Mouse (Mus musculus): ENCODE data around the gene Mfng.
A peak's percentile ranks its signal among the peaks of the same experiment; 100 is the strongest.

Mfng gene

DNA sequence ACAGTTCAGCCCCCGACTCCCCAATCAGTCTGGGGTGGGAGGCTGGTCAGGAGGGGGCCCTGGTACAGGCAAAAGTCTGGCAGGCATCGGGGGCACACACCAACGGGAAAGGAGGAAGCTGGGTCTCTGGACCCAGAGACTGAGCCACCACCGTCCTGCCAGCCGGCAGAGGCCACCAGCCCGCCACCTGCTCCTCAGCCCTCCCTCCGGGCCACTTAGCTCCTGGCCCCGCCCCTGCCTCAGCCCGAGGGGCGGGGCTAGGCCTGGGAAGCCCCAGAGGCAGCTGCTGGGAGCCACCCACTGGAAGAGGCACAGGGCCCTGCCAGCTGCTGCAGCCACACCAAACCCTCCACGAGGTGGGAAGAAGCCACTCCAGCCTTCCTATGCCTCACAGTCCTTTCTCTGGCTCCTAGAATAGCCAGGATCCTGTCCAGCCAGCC lies at the start of gene Mfng:
Gene Mfng, minus strand, starts transcription at position 186 of the 440 bp plus-strand sequence.
- DNase-seq (ENCODE audit: low spot score in 2 of 2) = peak; percentile 78 to 88

DNA sequence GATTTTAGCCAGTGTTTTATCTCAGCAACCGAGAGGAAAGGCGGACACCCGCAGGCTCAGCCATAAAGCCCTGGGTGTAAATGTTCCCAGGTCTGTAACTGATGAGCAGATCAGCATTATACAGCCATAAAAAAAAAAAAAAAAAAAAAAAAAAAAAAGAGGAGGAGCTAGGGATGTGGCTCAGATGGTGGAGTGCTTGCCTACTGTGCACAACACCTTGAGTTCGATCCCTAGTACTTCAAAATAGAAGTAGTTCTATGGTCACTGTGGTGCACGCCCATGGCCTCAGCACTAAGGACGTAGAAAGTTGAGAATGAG lies 42.8 kb upstream of the Mfng start:
- DNase-seq (ENCODE audit: low spot score in 2 of 2) = no peak

DNA sequence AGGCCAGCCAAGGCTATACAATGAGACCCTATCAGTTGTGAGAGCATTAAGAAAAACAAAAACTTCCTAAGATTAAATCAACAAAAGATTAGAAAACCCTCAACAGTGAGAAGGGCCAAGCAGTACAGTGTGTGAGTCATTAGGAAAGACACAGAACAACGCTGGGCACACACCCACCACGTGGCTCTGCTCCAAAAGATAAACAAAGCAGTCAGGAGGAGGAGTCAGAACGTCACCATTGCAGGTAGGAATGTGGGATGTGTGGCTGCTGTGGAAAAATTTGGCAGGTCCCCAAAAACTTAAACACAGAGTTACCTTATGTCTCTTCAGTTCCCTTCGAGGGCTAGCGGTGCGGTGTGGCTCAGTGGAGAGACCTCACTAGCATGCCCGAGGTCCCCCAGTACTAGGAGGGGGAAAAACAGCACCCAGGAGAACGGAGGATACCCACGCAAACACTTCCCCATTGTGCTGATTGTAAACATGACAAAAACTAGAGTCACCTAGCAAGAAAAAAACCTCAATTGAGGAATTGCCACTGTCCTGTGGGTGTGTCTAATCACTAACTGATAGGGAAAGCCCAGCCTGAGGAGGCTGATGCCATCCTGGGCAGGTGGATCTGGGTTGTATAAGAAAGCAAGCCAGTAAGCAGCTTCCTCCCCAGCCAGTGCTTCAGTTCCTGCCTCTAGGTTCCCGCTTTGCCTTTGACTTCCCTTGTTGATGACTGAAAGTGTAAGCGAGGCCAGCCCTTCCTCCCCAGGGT lies 42.2 kb upstream of the Mfng start:
- DNase-seq (ENCODE audit: low spot score in 2 of 2) = no peak

DNA sequence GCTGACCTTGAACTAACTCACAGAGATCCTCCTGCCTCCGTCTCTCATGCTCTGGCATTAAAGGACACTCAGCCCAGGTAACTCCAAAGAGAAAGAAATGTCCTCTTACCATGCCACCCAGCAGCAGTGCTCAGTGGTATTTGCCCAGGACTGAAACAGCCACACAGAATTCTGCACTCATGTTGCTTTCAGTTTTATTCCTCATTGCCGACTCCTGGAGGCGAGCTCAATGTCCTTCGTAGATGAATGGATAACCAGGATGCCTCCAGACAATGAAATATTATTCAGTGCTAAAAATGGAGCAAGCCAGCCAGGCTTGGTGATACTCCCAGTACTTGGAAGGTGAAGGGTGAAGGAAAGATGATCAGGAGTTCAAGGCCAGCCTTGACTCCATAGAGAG lies 40.3 kb upstream of the Mfng start:
- DNase-seq (ENCODE audit: low spot score in 2 of 2) = no peak

DNA sequence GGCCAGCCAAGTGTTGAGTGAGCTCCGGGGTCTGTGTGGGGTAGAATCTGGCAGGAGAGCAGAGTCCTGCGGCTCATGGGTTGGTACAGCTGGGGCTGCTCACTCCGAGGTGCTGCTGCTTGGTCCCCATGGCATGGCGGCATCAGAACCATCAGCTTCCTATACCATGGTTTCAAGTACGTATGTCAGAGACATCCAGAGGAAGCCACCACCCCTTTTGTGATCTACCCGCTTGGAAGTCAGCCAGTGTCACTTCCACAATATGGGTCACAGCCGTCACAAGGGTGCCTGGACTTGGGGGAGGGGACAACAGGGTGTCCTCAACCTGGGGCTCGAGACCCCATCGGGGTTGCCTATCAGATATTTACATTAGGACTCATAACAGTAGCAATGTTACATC lies 36.9 kb upstream of the Mfng start:
- DNase-seq (ENCODE audit: low spot score in 2 of 2) = no peak

DNA sequence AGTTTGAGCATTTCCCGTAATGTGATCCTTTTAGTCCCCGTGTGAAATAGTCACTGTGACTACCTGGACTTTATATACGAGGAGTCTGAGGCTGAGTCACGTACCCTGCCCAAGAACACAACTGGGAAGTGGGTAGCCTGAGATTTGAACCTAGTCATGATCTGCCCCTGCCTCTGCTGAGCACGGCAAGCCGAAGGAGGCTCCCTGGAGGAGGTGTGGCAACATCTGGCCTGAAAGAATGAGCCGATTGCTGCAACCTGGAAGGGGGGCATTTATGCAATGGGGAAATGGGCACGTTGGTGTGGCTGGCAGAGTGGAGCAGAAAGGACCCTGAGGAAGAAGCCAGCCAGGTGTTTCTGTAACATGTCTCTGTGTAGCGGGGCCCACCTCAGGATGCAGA lies 36.5 kb upstream of the Mfng start:
- no peak for DNase-seq (ENCODE audit: low spot score in 2 of 2)

DNA sequence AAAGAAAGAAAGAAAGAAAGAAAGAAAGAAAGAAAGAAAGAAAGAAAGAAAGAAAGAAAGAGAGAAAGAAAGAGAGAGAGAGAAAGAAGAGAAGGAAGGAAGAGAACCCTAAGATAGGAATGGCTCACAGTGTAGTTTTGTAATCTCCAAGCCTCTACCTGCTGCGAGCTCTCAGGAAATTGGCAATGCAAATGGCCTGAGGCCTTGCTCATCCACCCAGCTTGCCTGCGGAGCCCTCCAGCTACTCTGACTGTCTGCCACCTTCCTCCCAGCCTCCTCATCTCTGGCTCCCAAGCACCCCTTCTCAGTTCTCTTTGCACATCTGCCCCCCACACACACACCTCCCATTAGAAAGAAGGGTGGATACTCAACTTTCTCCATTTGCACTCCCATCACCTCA lies 35.7 kb upstream of the Mfng start:
- no peak for DNase-seq (ENCODE audit: low spot score in 2 of 2)

DNA sequence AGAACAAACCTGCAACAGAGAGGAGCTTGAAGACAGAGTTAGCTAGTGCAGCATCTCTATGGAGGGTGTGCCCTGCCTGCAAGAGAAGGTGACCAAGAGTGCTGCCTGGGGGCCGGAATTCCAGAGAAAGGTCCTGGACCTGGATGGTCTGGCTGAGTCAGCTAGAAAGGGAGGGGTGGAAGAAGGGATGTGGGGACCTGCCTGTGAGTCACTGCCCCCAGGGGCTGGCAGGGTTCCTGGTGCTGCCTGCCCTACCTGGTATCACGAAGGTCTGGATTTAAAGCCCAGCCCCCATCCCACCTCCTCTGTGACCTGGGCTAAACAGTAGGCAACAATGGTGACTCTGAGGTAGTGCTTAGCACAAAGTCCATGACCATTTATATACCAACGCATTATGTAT lies 33.9 kb upstream of the Mfng start:
- no peak for DNase-seq (ENCODE audit: low spot score in 2 of 2)

DNA sequence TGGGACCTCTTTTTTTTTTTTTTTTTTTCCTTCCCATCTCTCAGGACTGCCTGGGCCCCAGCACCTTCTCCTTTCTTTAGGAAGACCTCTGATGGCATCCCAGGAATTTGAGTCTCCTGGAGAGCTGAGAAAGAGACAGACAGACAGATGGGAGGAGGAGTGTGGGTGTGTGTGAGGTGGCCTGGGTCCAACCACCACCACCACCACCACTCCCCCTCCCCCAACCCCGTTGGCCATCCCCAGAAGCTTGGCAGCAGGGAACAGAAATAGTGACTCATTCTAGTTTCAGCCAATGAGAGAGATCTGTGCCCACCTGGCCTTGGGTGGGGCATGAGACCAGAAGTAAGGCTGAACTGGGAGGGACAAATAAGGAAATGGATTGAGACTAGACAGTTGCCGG lies 33.3 kb upstream of the Mfng start:
- DNase-seq (ENCODE audit: low spot score in 2 of 2) = no peak

DNA sequence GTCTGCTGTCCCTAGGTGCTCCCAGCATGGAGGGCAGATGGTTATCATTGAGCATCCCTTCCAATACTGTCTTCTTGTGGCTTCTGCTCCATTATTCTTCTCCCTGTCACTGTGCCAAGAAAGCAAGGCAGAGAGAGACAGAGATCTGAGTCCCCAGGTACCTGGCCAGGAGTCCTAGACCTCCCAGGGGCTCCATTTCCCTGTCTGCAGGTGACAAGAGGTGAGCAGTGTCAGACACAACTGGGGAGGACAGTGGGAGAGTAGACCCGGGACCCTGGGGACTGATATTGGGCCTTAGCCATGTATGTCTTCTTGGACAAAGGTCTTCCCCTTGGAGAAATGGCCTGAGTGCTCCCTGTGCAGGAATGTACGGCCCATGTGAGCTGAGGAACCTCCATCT lies 32.1 kb upstream of the Mfng start:
- DNase-seq (ENCODE audit: low spot score in 2 of 2) = no peak

DNA sequence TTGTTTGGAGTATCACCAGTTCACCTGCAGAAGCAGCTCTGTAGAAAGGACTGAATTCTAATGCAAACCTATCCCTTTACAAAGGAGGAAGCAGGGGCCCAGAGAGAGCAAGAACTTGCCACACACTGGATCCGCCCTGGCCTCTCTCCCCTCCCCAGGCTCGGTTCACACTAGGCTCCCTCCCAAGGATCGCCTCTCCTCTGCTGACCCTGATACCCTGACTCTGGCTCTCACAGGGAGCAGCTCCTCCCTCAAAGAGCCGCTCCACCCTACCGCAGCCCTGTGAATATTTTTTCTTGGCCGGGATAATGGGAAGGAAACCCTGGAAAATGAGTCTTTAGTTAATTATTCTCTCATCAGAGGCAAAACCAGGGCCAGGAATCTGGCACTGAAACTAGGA lies 31.1 kb upstream of the Mfng start:
- no peak for DNase-seq (ENCODE audit: low spot score in 2 of 2)

DNA sequence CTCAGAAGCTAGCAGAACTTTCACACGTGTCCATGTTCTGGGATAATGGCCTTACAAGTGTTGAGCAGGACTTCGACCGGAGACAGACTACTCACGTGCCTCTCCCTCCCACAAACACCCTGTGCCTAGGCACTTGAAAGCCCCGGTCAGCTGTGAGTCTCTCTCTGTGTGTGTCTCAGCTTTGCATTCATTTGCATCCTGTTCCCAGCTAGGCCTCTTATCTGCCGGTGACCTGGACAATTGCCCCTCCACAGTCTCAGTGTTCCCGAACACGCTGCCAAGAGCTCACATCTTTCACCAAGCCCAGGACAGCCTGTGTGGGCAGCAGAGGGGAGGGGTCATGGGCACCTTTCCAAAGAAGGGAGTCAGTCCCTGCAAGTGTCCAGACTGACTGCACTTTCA lies 30.2 kb upstream of the Mfng start:
- DNase-seq (ENCODE audit: low spot score in 2 of 2) = no peak

DNA sequence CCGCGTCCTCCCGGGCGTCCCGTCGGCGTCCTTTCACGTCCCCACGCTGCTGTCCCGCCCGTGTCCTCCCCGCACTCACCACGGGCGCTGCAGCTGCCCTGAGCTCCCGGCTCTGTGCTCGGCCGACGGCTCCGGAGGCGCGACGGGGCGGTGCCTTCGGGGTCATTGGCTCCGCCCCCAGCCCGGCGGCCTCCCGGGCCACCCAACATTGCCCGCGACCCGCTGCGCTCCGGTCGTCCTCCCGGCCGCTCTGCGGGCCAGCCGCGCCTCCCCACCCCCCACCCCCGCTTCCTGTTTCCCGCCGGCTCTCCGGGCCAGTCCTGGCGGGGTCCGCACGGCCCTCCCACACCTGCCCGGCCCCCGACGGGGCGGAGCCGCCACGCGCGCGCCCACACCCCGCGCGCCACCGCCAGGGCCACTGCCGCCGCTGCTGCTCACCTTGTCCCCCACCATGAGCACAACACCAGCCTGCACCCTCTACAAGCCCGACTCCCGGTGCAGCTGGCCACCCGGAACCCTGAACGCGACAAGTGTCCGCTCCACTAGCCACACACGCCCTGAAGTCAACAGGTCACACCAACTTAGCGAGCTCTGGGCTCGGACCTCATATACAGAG lies 29.6 kb upstream of the Mfng start, which contains the start of gene Card10:
Gene Card10, minus strand, starts transcription at position 267 of the 616 bp plus-strand sequence.
- peak; percentile 36 to 75 for DNase-seq (ENCODE audit: low spot score in 2 of 2)

DNA sequence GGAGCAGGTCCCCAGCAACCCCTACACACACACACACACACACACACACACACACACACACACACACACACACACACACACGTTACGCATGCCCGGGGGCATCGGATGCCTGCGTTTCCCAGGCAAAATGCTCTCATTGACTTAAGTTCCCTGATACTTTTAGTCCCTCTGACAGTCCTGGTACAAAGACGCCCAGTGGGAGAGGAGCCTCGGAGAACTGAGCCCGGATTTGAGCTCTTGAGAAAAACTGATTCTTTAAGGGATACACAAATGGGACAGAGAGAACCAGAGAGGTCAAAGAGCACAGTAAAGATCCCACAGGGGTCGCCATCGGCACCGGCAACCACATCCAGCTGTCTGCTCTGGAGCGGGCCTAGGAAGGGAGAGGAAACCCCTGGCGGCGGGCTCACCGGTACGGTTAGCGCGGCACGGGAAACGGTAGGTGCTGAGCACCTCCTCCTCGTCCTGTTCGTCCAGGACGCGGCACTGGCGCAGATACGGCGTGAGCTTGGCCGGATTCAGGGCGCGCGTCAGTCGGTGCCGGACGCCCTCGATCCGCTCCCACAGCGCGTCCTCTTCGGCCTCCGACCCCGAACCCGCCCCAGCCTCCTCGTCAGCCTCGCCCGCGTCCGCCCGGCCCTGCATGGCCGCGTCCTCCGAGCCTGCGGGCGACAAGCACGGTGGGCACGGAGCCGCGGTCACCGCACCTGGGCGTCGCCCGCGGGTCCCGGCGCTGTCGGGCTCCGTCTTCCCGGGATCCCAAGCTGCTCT lies 28.9 kb upstream of the Mfng start:
- DNase-seq (ENCODE audit: low spot score in 2 of 2) = no peak

DNA sequence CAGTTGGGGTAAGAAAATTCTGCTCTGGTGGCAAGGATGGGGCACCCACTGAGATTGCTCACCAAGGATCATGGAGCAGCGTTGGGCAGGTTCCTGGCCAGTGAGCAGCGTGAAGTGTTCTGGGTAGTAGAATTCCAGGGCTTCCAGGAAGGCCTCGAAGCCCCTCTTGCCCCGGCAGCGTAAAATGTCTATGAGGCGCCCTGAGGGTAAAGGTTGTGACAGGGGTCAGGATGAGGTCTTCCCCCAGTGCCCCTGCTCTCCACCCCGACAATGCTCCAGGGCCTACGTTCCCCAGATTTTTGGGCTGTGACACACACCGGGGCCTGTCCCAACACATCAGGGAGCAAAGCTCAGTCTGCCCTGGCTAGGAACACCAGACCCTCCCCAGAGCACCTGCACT lies 28.3 kb upstream of the Mfng start:
- no peak for DNase-seq (ENCODE audit: low spot score in 2 of 2)

DNA sequence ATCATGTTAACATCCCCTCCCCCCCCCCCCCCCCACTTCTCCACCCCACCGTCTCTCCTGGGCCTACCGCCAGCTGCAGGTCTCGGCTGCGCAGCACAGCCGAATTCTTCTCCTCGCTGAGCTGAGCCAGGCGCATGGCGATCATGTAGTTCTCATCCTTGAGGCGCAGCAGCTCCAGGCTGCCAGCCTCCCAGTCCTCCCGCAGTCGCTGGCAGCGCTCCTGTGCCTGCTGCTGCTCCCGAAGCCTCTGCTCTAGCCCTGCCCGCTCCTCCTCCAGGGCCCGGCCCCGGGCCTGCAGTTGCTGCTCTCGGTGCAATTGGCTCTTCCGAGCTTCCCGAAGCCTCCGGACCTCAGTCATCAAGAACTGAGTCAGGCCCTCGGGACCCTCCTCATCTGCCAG lies 25.8 kb upstream of the Mfng start:
- DNase-seq (ENCODE audit: low spot score in 2 of 2) = no peak

DNA sequence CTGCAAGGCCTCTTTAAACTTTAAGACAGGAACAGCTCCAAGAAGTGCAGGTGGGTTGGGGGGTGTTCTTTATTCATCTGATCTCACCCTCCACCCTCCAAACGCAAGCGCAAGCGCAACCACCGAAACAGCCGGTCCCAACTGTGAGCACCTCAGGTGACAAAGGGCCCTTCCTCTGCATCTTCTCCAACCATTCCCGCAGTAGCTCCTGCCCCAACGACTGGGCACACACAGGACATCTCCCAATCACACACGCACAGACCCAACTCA lies 23.7 kb upstream of the Mfng start:
- no peak for DNase-seq (ENCODE audit: low spot score in 2 of 2)

DNA sequence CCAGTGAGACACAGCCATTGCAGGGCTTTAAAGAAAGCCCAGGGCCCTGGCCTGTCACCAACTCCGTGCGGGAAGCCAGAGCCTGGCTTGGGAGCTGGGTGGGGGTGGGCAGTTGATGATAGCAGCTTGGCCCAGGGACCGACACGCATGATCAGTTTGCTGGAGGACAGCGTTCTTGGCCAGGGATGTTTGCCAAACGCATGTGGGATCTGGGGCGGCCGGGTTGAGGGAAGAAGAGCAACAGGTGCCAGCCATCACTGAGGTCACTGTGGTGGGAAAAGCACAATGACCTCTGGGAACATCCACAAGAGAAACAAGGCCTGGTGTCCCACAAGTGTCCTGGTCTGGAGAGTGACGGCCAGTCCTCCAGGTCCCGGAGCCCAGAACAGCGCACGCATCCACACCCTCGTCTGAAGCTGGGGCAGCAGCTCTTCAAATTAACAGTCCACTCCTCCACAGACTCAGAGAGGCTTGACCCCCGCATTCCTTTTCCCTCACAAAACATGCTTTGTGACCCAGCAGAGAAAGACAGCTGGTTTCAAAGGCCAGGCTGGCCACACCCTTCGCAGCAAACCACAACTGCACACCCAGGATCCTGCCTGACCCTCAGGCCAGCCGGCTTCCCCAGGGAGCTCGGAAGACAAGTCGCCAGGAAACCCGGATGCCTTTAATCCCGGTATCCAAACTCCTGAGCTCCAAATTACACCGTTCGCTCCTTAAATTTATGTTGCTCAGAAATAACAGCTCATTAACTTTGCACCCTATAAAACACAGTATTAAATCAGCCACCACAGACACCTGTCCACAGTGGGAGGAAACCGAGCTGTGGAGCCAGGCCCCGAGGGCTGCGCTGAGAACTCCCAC lies 23.2 kb upstream of the Mfng start:
- no peak for DNase-seq (ENCODE audit: low spot score in 2 of 2)

DNA sequence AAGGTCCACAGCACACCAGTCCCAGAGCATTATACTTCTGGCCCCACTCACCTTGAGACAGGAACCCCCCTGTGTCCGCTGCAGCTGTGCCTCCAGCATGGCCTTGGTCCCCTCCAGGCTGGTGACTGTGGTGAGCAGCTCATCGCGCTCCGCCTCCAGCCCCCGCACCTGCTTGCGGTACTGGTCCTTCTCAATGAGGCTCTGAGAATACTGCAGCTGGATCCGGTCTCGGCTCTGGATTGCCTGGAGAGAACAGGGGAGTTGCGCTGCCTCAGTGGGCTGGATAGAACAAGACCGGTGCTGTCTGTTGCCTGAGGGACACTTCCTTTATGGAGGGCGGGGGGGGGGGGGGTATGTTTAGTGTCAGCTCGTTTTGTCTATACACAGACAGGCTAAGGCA lies 17.7 kb upstream of the Mfng start:
- no peak for DNase-seq (ENCODE audit: low spot score in 2 of 2)

DNA sequence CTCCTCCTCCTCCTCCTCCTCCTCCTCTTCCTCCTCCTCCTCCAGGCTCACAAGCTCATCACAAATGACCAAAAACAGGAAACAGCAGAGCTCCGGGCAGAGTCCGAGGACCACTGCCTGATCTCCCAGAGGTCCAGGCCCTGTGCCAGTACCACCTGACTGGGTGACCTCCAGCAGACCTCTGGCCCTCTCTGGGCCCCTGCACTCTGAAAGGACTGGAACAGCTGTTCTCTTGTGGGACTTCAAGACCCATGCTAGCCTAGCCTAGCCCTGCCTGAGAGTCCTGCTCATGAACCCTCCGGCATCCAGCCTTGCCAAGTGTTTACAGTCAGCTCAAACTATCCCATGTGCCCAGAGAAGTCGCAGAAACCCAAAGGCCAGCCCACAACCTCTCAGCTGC lies 17.2 kb upstream of the Mfng start:
- DNase-seq (ENCODE audit: low spot score in 2 of 2) = no peak

DNA sequence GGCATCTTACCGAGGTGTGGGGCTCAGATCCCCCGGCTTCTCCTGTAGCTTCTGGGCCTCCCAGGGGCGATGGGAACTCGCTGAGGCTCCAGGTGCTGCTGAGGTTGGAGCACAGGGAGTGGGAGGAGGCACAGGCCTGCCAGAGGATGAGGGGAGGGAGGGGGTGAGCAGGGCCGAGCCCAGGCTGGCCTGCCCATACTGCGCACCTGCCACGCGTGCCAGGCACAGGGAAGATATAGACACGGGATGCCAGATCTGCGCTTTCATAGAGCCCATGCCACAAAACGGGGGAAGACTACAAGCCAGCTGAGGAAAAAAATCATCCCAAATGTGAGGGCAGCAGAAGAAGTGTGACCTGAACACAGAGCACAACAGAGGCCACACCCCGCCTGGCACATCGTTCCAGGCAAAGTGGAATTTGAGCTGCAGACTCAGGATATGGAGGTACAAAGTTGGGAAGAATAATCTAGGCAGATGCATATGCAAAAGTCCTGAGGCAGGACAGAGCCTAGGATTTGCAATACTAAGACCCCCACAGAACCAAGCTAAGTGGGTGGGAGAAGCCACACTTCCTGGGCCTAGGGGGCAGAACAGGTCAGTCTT lies 16.5 kb upstream of the Mfng start:
- no peak for DNase-seq (ENCODE audit: low spot score in 2 of 2)

DNA sequence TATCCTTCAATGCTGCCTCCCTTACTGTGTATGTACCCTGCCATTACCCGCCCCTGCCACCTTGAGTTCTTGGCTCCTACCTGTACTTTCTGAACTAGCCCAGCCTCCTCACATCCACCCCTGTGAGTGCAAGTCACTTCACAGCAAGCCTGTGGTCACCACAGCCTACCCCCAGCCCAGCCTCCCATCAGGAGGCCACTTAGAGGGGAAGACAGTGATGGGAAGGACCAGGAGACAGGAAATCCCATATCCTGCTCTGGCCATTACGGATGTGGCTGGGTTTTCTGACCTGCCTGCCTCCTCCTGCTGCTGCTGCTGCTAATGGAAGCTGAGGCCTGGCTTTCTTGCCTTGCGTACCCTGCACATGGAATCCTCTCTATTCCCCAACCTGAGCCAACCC lies 14.8 kb upstream of the Mfng start:
- no peak for DNase-seq (ENCODE audit: low spot score in 2 of 2)

All from spleen, postnatal 4 days (tissue).